Mouse (Mus musculus) intestine, embryonic 15.5 days (tissue): ENCODE results near the gene Cntn2. TPM values are rescaled to one million over a fixed set of nuclear protein-coding genes. Genes with fewer than 3 reads are reported as not detected.

ENCODE experiments used
- ATAC-seq: fragments of 200-750 bp; cut with Nextera tagmentation; 2 replicates; pipeline ENCODE4 v1.8.0; 2017; ENCODE audit warnings: moderate TSS enrichment, moderate library complexity
- H3K27ac ChIP-seq: fragments of 300-500 bp; sonication (generic); 2 replicates; pipeline ENCODE4 v1.5.1; 2015; ENCODE audit warnings: mild to moderate bottlenecking, inconsistent platforms
- H3K27me3 ChIP-seq: fragments of 300-500 bp; sonication (generic); replicated peaks from 2 replicates; pipeline ENCODE4 v1.6.1; 2015; ENCODE audit warnings: inconsistent platforms
- H3K36me3 ChIP-seq: fragments of 300-500 bp; sonication (generic); 2 replicates; pipeline ENCODE4 v1.6.1; 2015; ENCODE audit warnings: inconsistent platforms
- H3K4me1 ChIP-seq: fragments of 300-500 bp; sonication (generic); replicated peaks from 2 replicates; pipeline ENCODE4 v1.6.1; 2015; ENCODE audit warnings: inconsistent platforms
- H3K4me2 ChIP-seq: fragments of 300-500 bp; sonication (generic); replicated peaks from 2 replicates; pipeline ENCODE4 v1.6.1; 2015; ENCODE audit warnings: mild to moderate bottlenecking, inconsistent platforms
- H3K4me3 ChIP-seq: fragments of 300-500 bp; sonication (generic); replicated peaks from 2 replicates; pipeline ENCODE4 v1.5.1; 2015; ENCODE audit warnings: inconsistent platforms
- H3K9ac ChIP-seq: fragments of 300-500 bp; sonication (generic); 2 replicates; pipeline ENCODE4 v1.6.1; 2015; ENCODE audit warnings: inconsistent platforms
- H3K9me3 ChIP-seq: fragments of 300-500 bp; sonication (generic); 2 replicates; pipeline ENCODE4 v1.6.1; 2016; ENCODE audit warnings: inconsistent platforms
- WGBS: fragments of 180-500 bp; shearing (Covaris S2); methylation state at CpG from one replicate; pipeline ENCODE4 v1.1.7; 2015; 5-methylcytosine and 5-hydroxymethylcytosine counted together
- polyA plus RNA-seq: library from polyadenylated mRNA; unstranded; fragments of >200 nt; fragmentation: Nextera tagmentation; extraction: Ambion mirVana; gene quantifications from 2 replicates; pipeline ENCODE4 v1.2.1, GENCODE M21; 2015

Gene Cntn2
- polyA plus RNA-seq, 1 experiment from 2014 or later = 0.33 TPM

GRCm38 (mm10) chr1:132541171-132541823 is 1.8 kb downstream of the Cntn2 start:
- peaks cover 26% of the 10 kb centered on the region for H3K27me3 ChIP-seq

GRCm38 (mm10) chr1:132540701-132541100 is 2.4 kb downstream of the Cntn2 start:
- Histone ChIP-seq H3K9ac (no peak overlapping the region), H3K4me3 (no peak overlapping the region), H3K27me3 (peaks cover 26% of the 10 kb centered on the region), H3K9me3 (no peaks in the 10 kb centered on the region), H3K4me2 (peak overlapping the region; percentile 26; the same call in 1 of the 2 replicates), H3K4me1 (peaks cover 24% of the 10 kb centered on the region), H3K27ac (no peak overlapping the region), H3K36me3 (no peaks in the 10 kb centered on the region)
- ATAC-seq = peak; percentile 49
- 39% methylated on average over 7 of the region's 7 CpGs for WGBS

More at GRCm38 (mm10) chr1:132541171-132541823, 1.8 kb downstream of the Cntn2 start:
- Histone ChIP-seq H3K4me2 (peak overlapping the region; percentile 26; the same call in 1 of the 2 replicates), H3K9me3 (no peaks in the 10 kb centered on the region), H3K9ac (no peak overlapping the region), H3K36me3 (no peaks in the 10 kb centered on the region), H3K4me1 (peaks cover 24% of the 10 kb centered on the region), H3K27ac (no peak overlapping the region), H3K4me3 (no peak overlapping the region)
- peak; percentile 94 for ATAC-seq
- 6% methylated on average over 14 of the region's 14 CpGs for WGBS

GRCm38 (mm10) chr1:132537736-132538135 is 5.3 kb downstream of the Cntn2 start:
- no peak for ATAC-seq

GRCm38 (mm10) chr1:132536416-132536815 is 6.6 kb downstream of the Cntn2 start:
- WGBS = 82% methylated on average over 3 of the region's 3 CpGs
- Histone ChIP-seq H3K9ac (no peak overlapping the region), H3K9me3 (no peaks in the 10 kb centered on the region)

More at GRCm38 (mm10) chr1:132537736-132538135, 5.3 kb downstream of the Cntn2 start:
- Histone ChIP-seq H3K9ac (no peak overlapping the region), H3K4me1 (peaks cover 27% of the 10 kb centered on the region), H3K36me3 (no peaks in the 10 kb centered on the region), H3K9me3 (no peaks in the 10 kb centered on the region), H3K4me2 (no peak overlapping the region), H3K27ac (no peak overlapping the region), H3K4me3 (no peak overlapping the region), H3K27me3 (peaks cover 14% of the 10 kb centered on the region)
- WGBS = 80% methylated on average over 5 of the region's 5 CpGs

GRCm38 (mm10) chr1:132535541-132535940 is 7.5 kb downstream of the Cntn2 start:
- H3K4me3 ChIP-seq = no peak overlapping the region
- H3K4me2 ChIP-seq = no peak overlapping the region
- H3K9me3 ChIP-seq = no peaks in the 10 kb centered on the region
- peaks cover 12% of the 10 kb centered on the region; the same call in 1 of the 2 replicates for H3K4me1 ChIP-seq
- 93% methylated on average over 4 of the region's 4 CpGs for WGBS
- no peaks in the 10 kb centered on the region for H3K36me3 ChIP-seq
- H3K27me3 ChIP-seq = peaks cover 3% of the 10 kb centered on the region; the same call in 1 of the 2 replicates
- no peak overlapping the region for H3K27ac ChIP-seq
- ATAC-seq = no peak
- no peak overlapping the region for H3K9ac ChIP-seq

More at GRCm38 (mm10) chr1:132536416-132536815, 6.6 kb downstream of the Cntn2 start:
- H3K4me3 ChIP-seq = no peak overlapping the region
- peaks cover 15% of the 10 kb centered on the region for H3K4me1 ChIP-seq
- H3K27ac ChIP-seq = no peak overlapping the region
- H3K36me3 ChIP-seq = no peaks in the 10 kb centered on the region
- peaks cover 7% of the 10 kb centered on the region; the same call in 1 of the 2 replicates for H3K27me3 ChIP-seq
- H3K4me2 ChIP-seq = no peak overlapping the region
- no peak for ATAC-seq

GRCm38 (mm10) chr1:132533840-132534239 is 9.2 kb downstream of the Cntn2 start:
- H3K27ac ChIP-seq = no peak overlapping the region
- 0 out of 2 replicates have a peak, but pooled peaks cover 2% of the 10 kb centered on the region for H3K27me3 ChIP-seq
- H3K9ac ChIP-seq = no peak overlapping the region
- no peak overlapping the region for H3K4me3 ChIP-seq
- no peak for ATAC-seq
- no peak overlapping the region for H3K4me2 ChIP-seq
- WGBS = 13% methylated on average over 8 of the region's 8 CpGs
- H3K9me3 ChIP-seq = no peaks in the 10 kb centered on the region
- H3K36me3 ChIP-seq = no peaks in the 10 kb centered on the region
- peaks cover 15% of the 10 kb centered on the region; the same call in 1 of the 2 replicates for H3K4me1 ChIP-seq

GRCm38 (mm10) chr1:132532521-132532920 is 10.5 kb downstream of the Cntn2 start:
- Histone ChIP-seq H3K27ac (no peak overlapping the region), H3K4me1 (peaks cover 15% of the 10 kb centered on the region; the same call in 1 of the 2 replicates), H3K9ac (no peak overlapping the region), H3K27me3 (0 out of 2 replicates have a peak, but pooled peaks cover 2% of the 10 kb centered on the region), H3K36me3 (no peaks in the 10 kb centered on the region), H3K4me3 (no peak overlapping the region), H3K9me3 (no peaks in the 10 kb centered on the region), H3K4me2 (no peak overlapping the region)
- WGBS = 62% methylated on average over 9 of the region's 9 CpGs
- ATAC-seq = no peak

GRCm38 (mm10) chr1:132530631-132531191 is 12.3 kb downstream of the Cntn2 start:
- 0 out of 2 replicates have a peak, but pooled peaks cover 2% of the 10 kb centered on the region for H3K27me3 ChIP-seq
- WGBS = 13% methylated on average over 5 of the region's 5 CpGs
- peak; percentile 32 for ATAC-seq
- no peaks in the 10 kb centered on the region for H3K36me3 ChIP-seq
- H3K9me3 ChIP-seq = no peaks in the 10 kb centered on the region
- peaks cover 15% of the 10 kb centered on the region; the same call in 1 of the 2 replicates for H3K4me1 ChIP-seq
- H3K4me3 ChIP-seq = no peak overlapping the region
- no peak overlapping the region for H3K9ac ChIP-seq
- H3K4me2 ChIP-seq = no peak overlapping the region
- no peak overlapping the region for H3K27ac ChIP-seq

- no peak for ATAC-seq
- WGBS = 88% methylated on average over 19 of the region's 19 CpGs
- Histone ChIP-seq H3K27me3 (no peaks in the 10 kb centered on the region), H3K4me3 (no peak overlapping the region), H3K4me1 (peaks cover 12% of the 10 kb centered on the region; the same call in 1 of the 2 replicates), H3K4me2 (no peak overlapping the region), H3K27ac (no peak overlapping the region), H3K36me3 (no peaks in the 10 kb centered on the region), H3K9me3 (no peaks in the 10 kb centered on the region), H3K9ac (no peak overlapping the region)
Observed at GRCm38 (mm10) chr1:132528647-132529334, 14.3 kb downstream of the Cntn2 start.

GRCm38 (mm10) chr1:132528071-132528470 is 15.0 kb downstream of the Cntn2 start:
- WGBS = 91% methylated on average over 13 of the region's 13 CpGs
- Histone ChIP-seq H3K4me1 (peaks cover 9% of the 10 kb centered on the region; the same call in 1 of the 2 replicates), H3K27ac (no peak overlapping the region), H3K4me2 (no peak overlapping the region), H3K36me3 (no peaks in the 10 kb centered on the region), H3K9me3 (no peaks in the 10 kb centered on the region), H3K4me3 (no peak overlapping the region), H3K9ac (no peak overlapping the region), H3K27me3 (no peaks in the 10 kb centered on the region)
- ATAC-seq = no peak

GRCm38 (mm10) chr1:132525832-132526231 is 17.2 kb downstream of the Cntn2 start:
- no peak overlapping the region for H3K4me2 ChIP-seq
- H3K9ac ChIP-seq = no peak overlapping the region
- H3K27ac ChIP-seq = no peak overlapping the region
- 4% methylated on average over 10 of the region's 10 CpGs for WGBS
- no peaks in the 10 kb centered on the region for H3K36me3 ChIP-seq
- H3K27me3 ChIP-seq = no peaks in the 10 kb centered on the region
- no peak overlapping the region for H3K4me3 ChIP-seq
- no peaks in the 10 kb centered on the region for H3K9me3 ChIP-seq
- peaks cover 6% of the 10 kb centered on the region; the same call in 1 of the 2 replicates for H3K4me1 ChIP-seq
- peak; percentile 12; the same call in 1 of the 2 replicates for ATAC-seq

GRCm38 (mm10) chr1:132523920-132524319 is 19.1 kb downstream of the Cntn2 start:
- Histone ChIP-seq H3K4me3 (no peak overlapping the region), H3K36me3 (no peaks in the 10 kb centered on the region), H3K27me3 (no peaks in the 10 kb centered on the region), H3K9me3 (no peaks in the 10 kb centered on the region), H3K27ac (no peak overlapping the region), H3K4me2 (no peak overlapping the region), H3K9ac (no peak overlapping the region), H3K4me1 (0 out of 2 replicates have a peak, but pooled peaks cover 4% of the 10 kb centered on the region)
- ATAC-seq = no peak
- WGBS = 29% methylated on average over 4 of the region's 4 CpGs
